8 mouse cellular contexts compared by ENCODE assay signal in genomic region chr12:91684101-91684839, GRCm38 (mm10).
DNase-seq lines count a peak whose midpoint lies in the region; ATAC-seq and TF ChIP-seq lines count a peak whose summit lies in the region.

No protein-coding gene starts in this region.

- 11% methylated on average over 15 of the region's 15 CpGs for WGBS in heart, embryonic 14.5 days
- WGBS in heart, adult 2 months, result 11% methylated on average over 15 of the region's 15 CpGs
- 6% methylated on average over 15 of the region's 15 CpGs for WGBS in forebrain, embryonic 14.5 days
- 27% methylated on average over 15 of the region's 15 CpGs for WGBS in limb, embryonic 13.5 days
- WGBS in midbrain, embryonic 16.5 days, result 14% methylated on average over 15 of the region's 15 CpGs

- TF ChIP-seq EP300 in heart, adult 2 months (IDR thresholded peaks at IDR 0.05; ENCODE audit: insufficient read depth, low read depth, low read length), result no peak

- peak overlapping the region; percentile 41; the same call in 1 of the 2 replicates for H3K9ac ChIP-seq in heart, embryonic 14.5 days (ENCODE audit: low read length)
- no peak overlapping the region for H3K9ac ChIP-seq in heart, adult 2 months (ENCODE audit: low read depth, low read length)
- H3K9ac ChIP-seq in forebrain, embryonic 14.5 days (ENCODE audit: low read length), result peak overlapping the region; percentile 26; the same call in 1 of the 2 replicates
- peak overlapping the region; percentile 36; the same call in 1 of the 2 replicates for H3K9ac ChIP-seq in limb, embryonic 13.5 days
- H3K9ac ChIP-seq in midbrain, embryonic 16.5 days (ENCODE audit: low read depth, low read length), result peak overlapping the region; percentile 22

- no peak overlapping the region for H3K27ac ChIP-seq in heart, embryonic 14.5 days (replicated peaks in 1 of 2; ENCODE audit: control insufficient read depth in 1 of 2, insufficient read depth in 1 of 2, low read depth in 2 of 2, low read length in 2 of 2)
- H3K27ac ChIP-seq in heart, adult 2 months, result no peak overlapping the region
- H3K27ac ChIP-seq in forebrain, embryonic 14.5 days (ENCODE audit: low read depth, low read length), result peak overlapping the region; percentile 87
- H3K27ac ChIP-seq in limb, embryonic 13.5 days, result peak overlapping the region; percentile 11; the same call in 1 of the 2 replicates
- H3K27ac ChIP-seq in midbrain, embryonic 16.5 days (ENCODE audit: low read length), result peak overlapping the region; percentile 61

- H3K27me3 ChIP-seq in heart, embryonic 14.5 days (ENCODE audit: control insufficient read depth, insufficient read depth, low read length), result peaks cover 14% of the 10 kb centered on the region
- H3K27me3 ChIP-seq in heart, adult 2 months (ENCODE audit: control insufficient read depth, insufficient read depth, low read length), result no peaks in the 10 kb centered on the region
- H3K27me3 ChIP-seq in forebrain, embryonic 14.5 days (replicated peaks; ENCODE audit: control insufficient read depth, insufficient read depth, low read length), result no peaks in the 10 kb centered on the region
- H3K27me3 ChIP-seq in limb, embryonic 13.5 days, result no peaks in the 10 kb centered on the region
- peaks cover 2% of the 10 kb centered on the region; the same call in 1 of the 2 replicates for H3K27me3 ChIP-seq in midbrain, embryonic 16.5 days (ENCODE audit: control insufficient read depth, insufficient read depth, low read depth, low read length)

- H3K36me3 ChIP-seq in heart, embryonic 14.5 days (ENCODE audit: control insufficient read depth, insufficient read depth, low read length), result no peaks in the 10 kb centered on the region
- H3K36me3 ChIP-seq in heart, adult 2 months (ENCODE audit: control insufficient read depth, insufficient read depth, low read length), result no peaks in the 10 kb centered on the region
- H3K36me3 ChIP-seq in forebrain, embryonic 14.5 days (ENCODE audit: control insufficient read depth, insufficient read depth, low read length), result no peaks in the 10 kb centered on the region
- H3K36me3 ChIP-seq in limb, embryonic 13.5 days, result no peaks in the 10 kb centered on the region
- no peaks in the 10 kb centered on the region for H3K36me3 ChIP-seq in midbrain, embryonic 16.5 days (ENCODE audit: control insufficient read depth, insufficient read depth, low read length)

- no peak for TF ChIP-seq POLR2A in heart, adult 2 months (IDR thresholded peaks at IDR 0.05; ENCODE audit: insufficient read depth, low read depth, low read length)

- no peaks in the 10 kb centered on the region for H3K79me2 ChIP-seq in heart, adult 2 months (replicated peaks; ENCODE audit: control insufficient read depth, insufficient read depth, low read length)

- no peak for DNase-seq in heart, adult 2 months
- peak; percentile 29 for DNase-seq in c-Kit-positive CD71-positive TER-119-negative erythroid progenitor cells, embryonic 14.5 days (ENCODE audit: low read depth)
- DNase-seq in forebrain, embryonic 14.5 days (ENCODE audit: low spot score), result peak; percentile 85
- DNase-seq in urinary bladder, adult 2 months (ENCODE audit: low spot score), result no peak
- no peak for DNase-seq in frontal cortex, postnatal 10 days (ENCODE audit: low spot score in 2 of 2)

- peaks cover 20 to 29% of the 10 kb centered on the region in 2 experiments for H3K4me1 ChIP-seq in heart, embryonic 14.5 days (ENCODE audit: control insufficient read depth in 2 of 2, insufficient read depth in 2 of 2, low read length in 2 of 2)
- H3K4me1 ChIP-seq in heart, adult 2 months (ENCODE audit: control insufficient read depth, insufficient read depth, low read length), result peaks cover 9% of the 10 kb centered on the region; the same call in 1 of the 2 replicates
- H3K4me1 ChIP-seq in forebrain, embryonic 14.5 days (ENCODE audit: control insufficient read depth, insufficient read depth, low read length), result peaks cover 44% of the 10 kb centered on the region
- peaks cover 38% of the 10 kb centered on the region for H3K4me1 ChIP-seq in limb, embryonic 13.5 days
- peaks cover 30% of the 10 kb centered on the region for H3K4me1 ChIP-seq in midbrain, embryonic 16.5 days (ENCODE audit: control insufficient read depth, insufficient read depth, low read length)

- intact Hi-C loops in heart, adult 2 months (cut with DNase I), result no loop called here

- no peaks in the 10 kb centered on the region for H3K9me3 ChIP-seq in heart, embryonic 14.5 days (ENCODE audit: control insufficient read depth, low read length)
- H3K9me3 ChIP-seq in forebrain, embryonic 14.5 days (replicated peaks; ENCODE audit: control insufficient read depth, low read length), result no peaks in the 10 kb centered on the region
- H3K9me3 ChIP-seq in limb, embryonic 13.5 days, result no peaks in the 10 kb centered on the region
- no peaks in the 10 kb centered on the region for H3K9me3 ChIP-seq in midbrain, embryonic 16.5 days (replicated peaks; ENCODE audit: control insufficient read depth, low read length, poor library complexity, severe bottlenecking)

- H3K4me3 ChIP-seq in heart, embryonic 14.5 days (ENCODE audit: control insufficient read depth in 1 of 2, insufficient read depth in 1 of 2, low read depth in 1 of 2, low read length in 2 of 2), result peak overlapping the region; percentile 5 to 16; a peak in 3 of 4 replicates
- H3K4me3 ChIP-seq in heart, adult 2 months, result no peak overlapping the region
- peak overlapping the region; percentile 11 for H3K4me3 ChIP-seq in forebrain, embryonic 14.5 days (ENCODE audit: low read depth, low read length)
- peak overlapping the region; percentile 5; the same call in 1 of the 2 replicates for H3K4me3 ChIP-seq in limb, embryonic 13.5 days
- peak overlapping the region; percentile 16; the same call in 1 of the 2 replicates for H3K4me3 ChIP-seq in midbrain, embryonic 16.5 days (ENCODE audit: low read depth, low read length)

- no peak for TF ChIP-seq CTCF in heart, adult 2 months (IDR thresholded peaks at IDR 0.05)

- ATAC-seq in heart, embryonic 14.5 days (ENCODE audit: insufficient number of reproducible peaks, insufficient read depth, low FRiP score, low read depth), result no peak
- peak; percentile 83 for ATAC-seq in forebrain, embryonic 14.5 days
- no peak for ATAC-seq in limb, embryonic 13.5 days (ENCODE audit: low FRiP score, low read depth)
- peak; percentile 27 for ATAC-seq in midbrain, embryonic 16.5 days

- peak overlapping the region; percentile 64 for H3K4me2 ChIP-seq in heart, embryonic 14.5 days (ENCODE audit: low read length)
- H3K4me2 ChIP-seq in forebrain, embryonic 14.5 days (ENCODE audit: low read length), result peak overlapping the region; percentile 51
- peak overlapping the region; percentile 57 for H3K4me2 ChIP-seq in limb, embryonic 13.5 days (replicated peaks)
- peak overlapping the region; percentile 43 for H3K4me2 ChIP-seq in midbrain, embryonic 16.5 days (ENCODE audit: low read length)

Comparison
In these comparisons a context has a peak if more than half of its experiments do, and no peak if none do; other contexts are left out.
1. ATAC-seq: peak in forebrain, embryonic 14.5 days (single experiment) and midbrain, embryonic 16.5 days (single experiment); none in heart, embryonic 14.5 days (single experiment) and limb, embryonic 13.5 days (single experiment).
2. H3K27ac ChIP-seq: peak in forebrain, embryonic 14.5 days (single experiment), limb, embryonic 13.5 days (single experiment) and midbrain, embryonic 16.5 days (single experiment); none in heart, embryonic 14.5 days (0 of 2) and heart, adult 2 months (single experiment).
3. DNase-seq: peak in c-Kit-positive CD71-positive TER-119-negative erythroid progenitor cells, embryonic 14.5 days (single experiment) and forebrain, embryonic 14.5 days (single experiment); none in heart, adult 2 months (0 of 2), urinary bladder, adult 2 months (single experiment) and frontal cortex, postnatal 10 days (0 of 2).
4. Peak in every context shown above with its lines, with median percentiles within 50 percentile points of each other: H3K4me2 ChIP-seq.